Mouse (Mus musculus) C2C12 (cell line): ENCODE data around the gene Xrcc2. TPM values are rescaled to one million over a fixed set of nuclear protein-coding genes. Genes with fewer than 3 reads are reported as not detected.

Experiments used
- H3K27me3 ChIP-seq: one replicate; pipeline ENCODE4 v1.6.1; 2011; ENCODE audit not compliant: control insufficient read depth, insufficient read depth, insufficient read length
- H3K36me3 ChIP-seq: one replicate; pipeline ENCODE4 v1.6.1; 2011; ENCODE audit not compliant: control insufficient read depth, insufficient read depth
- H3K4me3 ChIP-seq: one replicate; pipeline ENCODE4 v1.5.1; 2011; ENCODE audit warnings: mild to moderate bottlenecking, control low read depth; ENCODE audit not compliant: poor library complexity, insufficient read depth, severe bottlenecking
- H3K79me2 ChIP-seq: one replicate; pipeline ENCODE4 v1.6.1; 2011; ENCODE audit not compliant: control insufficient read depth, insufficient read depth
- H3K79me3 ChIP-seq: one replicate; pipeline ENCODE4 v1.6.1; 2011; ENCODE audit warnings: low read depth, control low read depth
- H3ac ChIP-seq: one replicate; pipeline ENCODE3; 2011; ENCODE audit warnings: low read depth; ENCODE audit not compliant: control insufficient read depth, insufficient read length
- CEBPB ChIP-seq: IDR thresholded peaks from one replicate; pipeline ENCODE4 v1.6.1; 2011; ENCODE audit warnings: low read depth, mild to moderate bottlenecking, control low read depth, moderate library complexity
- CTCF ChIP-seq: IDR thresholded peaks from one replicate; pipeline ENCODE4 v1.5.1; 2011; ENCODE audit not compliant: control insufficient read depth, insufficient read depth, insufficient read length
- FOSL1 ChIP-seq: IDR thresholded peaks from one replicate; pipeline ENCODE4 v1.8.0; 2011; ENCODE audit warnings: mild to moderate bottlenecking, low read length; ENCODE audit not compliant: poor library complexity, insufficient read depth, severe bottlenecking
- MAX ChIP-seq: IDR thresholded peaks from one replicate; pipeline ENCODE4 v1.6.1; 2011; ENCODE audit warnings: mild to moderate bottlenecking, control low read depth
- MYOD1 ChIP-seq: IDR thresholded peaks from one replicate; pipeline ENCODE4 v1.6.1; 2011; ENCODE audit warnings: low read depth; ENCODE audit not compliant: control insufficient read depth, insufficient read length
- MYOG ChIP-seq: IDR thresholded peaks from one replicate; pipeline ENCODE4 v1.6.1; 2011; ENCODE audit not compliant: control insufficient read depth, insufficient read length; ENCODE audit errors: extremely low read depth
- USF1 ChIP-seq: IDR thresholded peaks from one replicate; pipeline ENCODE4 v1.6.1; 2011; ENCODE audit warnings: low read depth, mild to moderate bottlenecking, control low read depth, moderate library complexity
- long read RNA-seq, 2 experiments: library from polyadenylated mRNA; unstranded; transcript quantifications; one replicate each; pipeline ENCODE4 v2.0.0; 2019 to 2020
- polyA plus RNA-seq: library from polyadenylated mRNA; unstranded; fragments of >200 nt; fragmentation: generic; extraction: Trizol; gene quantifications from one replicate; pipeline ENCODE4 v1.2.1, GENCODE M21; 2012; ENCODE audit warnings: missing spikeins

The Xrcc2 gene
- polyA plus RNA-seq = 7.2 TPM
- long read RNA-seq, experiment 1, partial matches to known transcripts = 0 of 7 reads
- long read RNA-seq, experiment 1, other reads (novel, unspliced or antisense) = 3 of 7 reads
- long read RNA-seq, experiment 2, transcript Xrcc2-201 (3 exons, 3,247 nt) = major isoform, 152 of 170 reads
- long read RNA-seq, experiment 2, partial matches to known transcripts = 0 of 170 reads
- long read RNA-seq, experiment 2, other reads (novel, unspliced or antisense) = 18 of 170 reads

DNA sequence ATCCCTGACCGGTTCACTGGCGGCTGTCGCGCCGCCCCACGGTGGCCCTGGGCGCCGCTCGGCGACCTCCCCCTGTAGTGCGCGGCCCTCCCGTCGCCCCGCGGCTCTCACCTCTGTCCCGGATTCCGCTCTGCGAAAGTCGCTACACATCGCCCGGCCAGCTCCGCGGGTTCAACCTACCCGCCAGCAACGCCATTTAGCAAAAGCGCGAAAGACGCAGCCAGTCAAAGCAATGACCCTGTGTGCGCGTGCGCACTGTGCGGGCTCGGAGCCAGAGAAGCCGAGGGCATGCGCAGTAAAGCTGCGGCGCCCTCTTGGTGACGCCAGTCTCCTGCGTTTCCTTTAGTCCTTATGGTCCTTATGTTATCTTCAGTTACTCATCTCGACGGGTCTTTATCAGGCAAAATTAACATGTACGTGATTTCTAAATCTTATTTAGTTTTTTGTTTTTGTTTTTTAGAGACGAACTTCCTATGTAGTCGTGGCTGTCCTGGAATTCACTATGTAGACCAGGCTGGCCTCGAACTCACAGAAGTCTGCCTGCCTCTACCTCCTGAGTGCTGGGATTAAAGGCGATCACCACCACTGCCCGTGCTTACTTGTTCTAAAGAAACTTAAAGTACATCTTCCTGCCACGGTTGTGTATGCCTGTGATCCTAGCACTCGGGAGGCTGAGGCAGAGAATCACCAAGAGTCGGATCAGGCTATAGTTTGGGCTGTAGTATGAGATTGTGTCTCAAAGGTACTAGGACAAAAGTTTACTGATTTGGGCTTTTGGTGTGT is at the start of gene Xrcc2:
Xrcc2 (minus strand) TSS at position 259 of the 783 bp plus-strand sequence.
- H3K4me3 ChIP-seq = peak within 1 kb of the TSS; percentile 65
- peaks cover 21% of the 10 kb centered on the region for H3K79me3 ChIP-seq
- TF ChIP-seq CEBPB (no peak), USF1 (no peak)

DNA sequence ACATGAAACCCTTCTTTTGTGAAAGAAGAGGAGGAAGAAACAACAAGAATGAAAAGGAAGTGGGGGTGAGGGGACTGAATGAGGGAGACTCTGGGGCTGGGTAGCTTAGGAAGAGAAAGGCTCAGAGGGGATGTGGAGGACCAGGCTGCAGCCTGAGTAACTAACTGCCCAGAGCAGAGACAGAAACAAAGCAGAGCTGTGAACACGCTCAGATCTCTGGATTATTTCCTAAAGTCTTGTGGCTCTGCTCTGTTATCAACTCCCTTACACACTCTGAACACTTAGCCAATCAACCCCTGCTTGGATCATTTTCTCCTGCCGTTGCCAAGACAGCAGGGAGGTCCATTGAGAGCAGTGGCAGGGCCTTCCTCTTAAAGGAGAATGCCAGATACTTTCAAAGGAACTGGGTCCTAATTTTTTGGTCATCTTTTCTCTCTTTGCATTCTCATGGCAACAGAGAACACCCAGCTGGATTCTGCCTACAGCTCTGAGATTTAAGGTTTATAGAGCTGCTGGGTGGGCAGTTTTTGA is 48.7 kb upstream of the Xrcc2 start:
- no peak overlapping the region for H3ac ChIP-seq
- H3K4me3 ChIP-seq = no peak overlapping the region
- H3K27me3 ChIP-seq = no peaks in the 10 kb centered on the region
- H3K79me2 ChIP-seq = no peaks in the 10 kb centered on the region
- H3K36me3 ChIP-seq = no peaks in the 10 kb centered on the region
- H3K79me3 ChIP-seq = no peaks in the 10 kb centered on the region
- TF ChIP-seq FOSL1 (no peak), CEBPB (no peak), MYOD1 (no peak), USF1 (no peak), MYOG (no peak), MAX (no peak), CTCF (no peak)

More for the DNA sequence above, at the start of gene Xrcc2:
- Histone ChIP-seq H3K36me3 (peaks cover 18% of the 10 kb centered on the region), H3ac (peak within 1 kb of the TSS; percentile 81), H3K27me3 (no peaks in the 10 kb centered on the region), H3K79me2 (peaks cover 42% of the 10 kb centered on the region)

DNA sequence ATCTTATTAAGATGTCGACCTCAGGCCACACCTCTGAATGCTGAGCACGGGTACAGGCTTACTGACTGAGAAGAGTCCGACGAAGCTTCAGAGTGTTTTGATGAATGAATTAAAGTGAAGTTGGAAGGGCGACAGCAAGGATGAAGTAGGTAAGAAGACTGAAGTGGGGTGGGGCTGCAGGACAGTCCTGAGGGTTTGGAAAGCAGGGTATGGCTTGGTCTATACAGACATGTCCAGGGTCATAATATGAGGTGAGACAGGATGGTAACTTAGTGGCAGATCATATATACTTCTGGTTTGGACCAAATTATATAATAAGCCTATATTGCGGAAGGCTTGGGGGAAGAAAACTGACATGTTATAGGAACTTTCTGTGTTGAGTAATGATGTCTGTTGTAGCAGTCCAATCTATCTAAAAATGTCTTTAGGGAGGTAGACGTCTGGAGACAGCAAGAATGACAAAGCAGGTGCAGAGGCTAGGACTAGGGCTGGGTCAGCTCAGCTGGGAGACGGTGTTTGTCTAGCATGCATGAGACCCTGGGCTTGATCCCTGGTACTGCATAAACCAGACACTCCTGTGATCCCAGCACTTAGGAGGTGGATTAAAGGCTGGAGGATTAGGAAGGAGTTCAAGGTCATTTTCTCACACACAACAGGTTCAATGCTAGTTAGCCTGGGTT is 48.1 kb upstream of the Xrcc2 start:
- TF ChIP-seq MAX (no peak), CTCF (no peak), MYOD1 (no peak), CEBPB (no peak), FOSL1 (no peak), MYOG (no peak), USF1 (no peak)

DNA sequence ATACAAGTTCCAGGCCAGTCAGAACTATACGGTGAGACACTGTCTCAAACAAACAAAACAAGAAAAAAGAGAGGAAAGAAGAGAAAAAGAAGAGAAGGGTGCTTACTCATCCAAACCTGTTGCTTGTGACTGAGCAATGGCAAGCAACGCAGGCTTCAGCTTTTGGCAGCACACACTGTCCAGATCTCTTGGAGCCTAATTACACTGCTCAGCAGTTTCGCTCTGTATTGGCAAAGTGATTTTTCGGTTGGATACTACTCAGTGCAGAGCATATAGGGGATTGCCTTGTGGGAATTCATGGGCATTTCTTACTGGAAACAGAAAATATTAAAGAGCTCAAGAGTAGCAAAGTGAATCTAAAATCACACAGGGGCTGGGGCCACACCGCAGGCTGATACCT is 47.2 kb upstream of the Xrcc2 start:
- Histone ChIP-seq H3K4me3 (no peak overlapping the region), H3K79me3 (no peaks in the 10 kb centered on the region), H3ac (no peak overlapping the region), H3K36me3 (no peaks in the 10 kb centered on the region), H3K79me2 (no peaks in the 10 kb centered on the region), H3K27me3 (no peaks in the 10 kb centered on the region)
- TF ChIP-seq MYOG = no peak
- no peak for TF ChIP-seq CTCF
- no peak for TF ChIP-seq FOSL1
- TF ChIP-seq MYOD1 = no peak
- TF ChIP-seq MAX = no peak
- no peak for TF ChIP-seq USF1
- TF ChIP-seq CEBPB = no peak

More for the DNA sequence above, 48.1 kb upstream of the Xrcc2 start:
- H3K27me3 ChIP-seq = no peaks in the 10 kb centered on the region
- H3K36me3 ChIP-seq = no peaks in the 10 kb centered on the region
- H3K79me2 ChIP-seq = no peaks in the 10 kb centered on the region
- H3ac ChIP-seq = no peak overlapping the region
- H3K4me3 ChIP-seq = no peak overlapping the region
- H3K79me3 ChIP-seq = no peaks in the 10 kb centered on the region

DNA sequence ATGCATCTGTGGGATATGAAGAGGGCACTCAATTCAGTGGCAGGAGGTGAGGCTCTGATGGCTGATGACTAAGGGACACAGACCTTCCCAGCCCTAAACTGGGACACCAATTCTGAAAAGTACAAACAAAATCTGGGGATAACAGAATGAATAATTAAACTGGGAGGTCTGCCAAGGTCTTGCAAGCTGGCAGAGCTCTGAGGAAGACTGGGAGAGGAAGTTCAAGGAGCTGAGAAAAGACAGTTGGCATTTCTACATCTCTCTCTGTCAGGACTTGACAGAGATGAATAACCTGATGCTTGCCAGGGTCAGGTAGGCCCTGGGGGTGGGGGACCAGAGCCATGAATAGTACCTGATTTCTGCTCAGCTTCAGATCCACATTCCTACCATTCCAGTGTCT is 45.9 kb upstream of the Xrcc2 start:
- no peaks in the 10 kb centered on the region for H3K79me2 ChIP-seq
- no peak overlapping the region for H3ac ChIP-seq
- no peaks in the 10 kb centered on the region for H3K27me3 ChIP-seq
- no peaks in the 10 kb centered on the region for H3K79me3 ChIP-seq
- no peak for TF ChIP-seq USF1
- no peaks in the 10 kb centered on the region for H3K36me3 ChIP-seq
- no peak overlapping the region for H3K4me3 ChIP-seq
